Mouse (Mus musculus): ENCODE measurements around the gene Foxo6.
A peak's percentile ranks its signal among the peaks of the same experiment; 100 is the strongest.

The Foxo6 gene

DNA sequence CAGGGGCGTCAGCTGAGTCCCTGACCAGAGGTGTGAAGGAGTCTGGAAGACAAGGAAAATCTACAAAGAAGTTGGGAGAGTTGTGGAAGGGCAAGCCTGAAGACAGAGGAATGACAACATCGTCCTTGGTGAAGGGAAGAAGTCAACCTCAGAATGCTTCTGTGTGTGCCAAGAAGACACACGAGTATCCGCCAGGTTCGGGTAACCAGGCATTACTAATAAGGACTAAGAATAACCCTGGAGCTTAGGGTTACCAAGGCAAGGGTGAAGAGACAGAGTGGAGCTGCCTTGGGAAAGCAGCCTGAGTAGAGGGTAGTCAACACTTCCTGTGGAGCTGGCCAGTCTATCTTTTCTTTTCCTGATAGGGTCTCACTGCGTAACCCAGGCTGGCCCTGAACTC lies 41.1 kb downstream of the Foxo6 start:
- no peak for DNase-seq

DNA sequence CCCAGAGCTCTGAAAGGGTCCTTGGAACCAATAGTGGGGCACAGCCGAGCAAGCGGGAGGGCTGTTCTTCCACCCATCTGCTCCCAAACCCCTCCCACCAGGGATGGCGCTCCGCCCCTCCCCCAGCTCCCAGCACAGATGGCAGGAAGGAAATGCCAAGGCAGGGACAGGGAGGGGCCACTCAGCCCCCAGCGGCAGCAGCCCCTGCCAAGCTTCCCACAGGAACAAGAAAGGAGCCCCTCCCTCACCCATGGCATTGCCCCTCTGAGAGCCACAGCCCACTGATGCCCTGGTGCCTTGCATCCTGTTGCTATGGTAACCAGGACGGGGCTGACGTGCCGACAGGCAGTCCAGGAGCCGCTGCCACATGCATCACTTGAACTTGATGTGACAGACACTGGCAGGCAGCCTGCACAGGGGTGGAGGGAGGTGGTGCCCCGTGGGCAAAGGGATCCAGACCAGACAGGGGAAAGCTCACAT lies 44.3 kb downstream of the Foxo6 start:
- DNase-seq: peak; percentile 97 to 98

GRCm38 (mm10) chr4:120241106-120241505 lies 46.0 kb downstream of the Foxo6 start:
- DNase-seq: peak; percentile 63 to 74

GRCm38 (mm10) chr4:120239419-120239818 lies 47.7 kb downstream of the Foxo6 start:
- DNase-seq: peak in 1 of 2 experiments; percentile 47

- no peak for DNase-seq
Measured at GRCm38 (mm10) chr4:120233243-120233642, 53.9 kb downstream of the Foxo6 start.

DNA sequence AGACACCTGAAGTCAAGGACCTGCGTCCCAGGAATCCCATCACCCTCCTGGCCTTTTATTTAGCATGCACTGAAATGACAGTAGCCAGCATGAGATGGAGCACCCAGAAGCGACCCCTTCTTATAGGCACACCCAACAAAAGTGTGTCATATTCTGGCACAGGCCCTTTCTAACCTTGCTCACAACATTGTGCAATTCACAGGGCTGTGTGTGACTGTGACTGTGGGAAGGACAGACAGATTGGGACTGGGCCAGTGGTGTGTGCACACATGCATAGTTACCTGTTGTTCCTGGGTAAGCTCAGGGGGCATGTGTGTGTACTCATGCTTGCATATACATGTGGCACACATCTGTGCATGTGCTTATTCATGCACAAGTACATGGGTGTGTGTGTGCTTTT lies 54.6 kb downstream of the Foxo6 start:
- no peak for DNase-seq

GRCm38 (mm10) chr4:120231982-120232381 lies 55.2 kb downstream of the Foxo6 start:
- no peak for DNase-seq

DNA sequence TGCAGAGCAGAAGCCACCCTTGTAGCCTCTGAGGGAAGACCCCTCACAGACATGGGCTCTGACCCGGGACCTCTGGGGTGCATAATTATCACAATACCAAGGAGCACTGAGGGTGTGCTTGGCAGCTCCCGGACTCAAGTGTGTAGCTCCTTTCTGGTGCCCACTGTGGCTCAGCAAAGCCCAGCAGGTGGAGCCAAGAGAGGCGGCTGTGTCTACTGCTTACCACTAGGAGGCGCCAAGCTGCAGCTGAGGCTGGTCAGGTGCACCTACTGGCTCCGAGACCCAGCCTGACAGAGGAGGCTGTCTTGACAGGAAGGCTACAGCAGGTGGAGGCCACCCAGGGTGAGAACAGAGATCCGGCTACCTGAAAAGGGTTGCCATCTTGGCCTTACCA lies 56.9 kb downstream of the Foxo6 start:
- peak; percentile 83 to 87 for DNase-seq

GRCm38 (mm10) chr4:120229505-120230255 lies 57.5 kb downstream of the Foxo6 start:
- DNase-seq: no peak

DNA sequence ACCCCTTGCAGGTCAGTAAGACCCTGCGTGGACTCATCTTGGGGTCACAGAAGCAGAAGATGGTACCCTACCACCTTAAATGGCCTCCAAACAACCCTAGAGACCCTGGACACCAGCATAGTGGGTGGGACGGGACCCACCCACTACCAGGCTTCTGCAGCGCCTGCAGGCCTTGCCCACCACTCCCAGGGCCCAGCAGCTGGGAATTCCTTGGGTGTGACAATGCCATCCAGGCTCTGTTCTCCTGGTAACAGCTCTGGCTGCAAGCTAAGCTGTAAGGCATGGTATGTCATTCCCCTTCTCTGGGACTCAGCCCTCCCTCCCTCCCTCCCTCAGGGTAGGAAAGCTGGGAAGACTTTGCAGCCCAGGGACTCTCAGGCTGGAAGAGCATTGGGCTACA lies 58.5 kb downstream of the Foxo6 start:
- no peak for DNase-seq

- peak; percentile 75 to 77 for DNase-seq
Measured at GRCm38 (mm10) chr4:120227224-120227623, 59.9 kb downstream of the Foxo6 start.

GRCm38 (mm10) chr4:120226682-120227081 lies 60.5 kb downstream of the Foxo6 start:
- peak; percentile 67 to 68 for DNase-seq

GRCm38 (mm10) chr4:120225135-120225780 lies 61.9 kb downstream of the Foxo6 start:
- peak; percentile 91 to 93 for DNase-seq

GRCm38 (mm10) chr4:120223805-120224204 lies 63.3 kb downstream of the Foxo6 start:
- peak; percentile 78 to 82 for DNase-seq

GRCm38 (mm10) chr4:120223108-120223745 lies 63.9 kb downstream of the Foxo6 start:
- peak; percentile 47 to 55 for DNase-seq

DNA sequence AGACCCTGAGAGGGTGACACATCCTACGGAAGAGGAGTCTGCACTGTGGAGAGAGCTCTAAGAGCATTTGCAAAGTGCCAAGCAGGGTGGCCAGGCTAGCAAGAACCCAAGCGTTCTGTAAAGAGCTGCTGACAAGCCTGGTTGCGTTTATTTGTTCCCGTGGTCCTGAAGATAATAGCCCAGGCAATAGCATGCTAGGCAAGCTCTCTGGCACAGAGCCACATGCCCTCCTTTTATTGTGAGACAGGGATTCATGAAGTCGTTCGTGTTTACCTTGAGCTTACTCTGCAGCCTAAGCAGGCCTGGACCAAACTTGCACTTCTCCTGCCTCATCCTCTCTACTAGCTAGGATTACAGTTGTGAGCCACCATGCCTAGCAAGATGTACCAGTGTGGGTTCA lies 65.4 kb downstream of the Foxo6 start:
- DNase-seq: peak; percentile 50 to 67

DNA sequence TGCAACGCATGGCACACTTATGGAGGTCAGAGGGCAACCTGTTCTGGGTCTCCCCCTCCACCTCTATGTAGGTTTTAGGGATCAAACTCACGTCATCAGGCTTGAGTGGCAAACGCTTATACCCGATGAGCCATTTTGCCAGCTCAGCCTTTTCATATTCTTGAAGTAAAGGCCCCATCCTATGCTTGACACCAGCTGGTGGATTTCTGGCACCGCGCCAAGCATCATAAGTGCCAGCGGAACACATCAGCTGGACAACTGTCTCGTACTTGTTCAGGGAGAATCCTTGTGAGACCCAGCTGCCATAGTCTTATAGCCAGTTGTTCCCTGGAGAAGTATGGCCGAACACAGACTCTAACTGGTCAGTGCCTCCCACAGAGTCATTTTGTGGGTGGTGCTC lies 68.3 kb downstream of the Foxo6 start:
- peak; percentile 60 to 67 for DNase-seq
